Mouse (Mus musculus) CD4-positive, CD25-positive, alpha-beta regulatory T cell, adult 2 months (primary cell): Measurements from ENCODE around the gene Irak1.

Source experiments
- DNase-seq: peaks from one replicate; pipeline ENCODE4 v3.0.0-alpha.2; 2012; ENCODE audit warnings: low read depth, low spot score

Irak1 gene

DNA sequence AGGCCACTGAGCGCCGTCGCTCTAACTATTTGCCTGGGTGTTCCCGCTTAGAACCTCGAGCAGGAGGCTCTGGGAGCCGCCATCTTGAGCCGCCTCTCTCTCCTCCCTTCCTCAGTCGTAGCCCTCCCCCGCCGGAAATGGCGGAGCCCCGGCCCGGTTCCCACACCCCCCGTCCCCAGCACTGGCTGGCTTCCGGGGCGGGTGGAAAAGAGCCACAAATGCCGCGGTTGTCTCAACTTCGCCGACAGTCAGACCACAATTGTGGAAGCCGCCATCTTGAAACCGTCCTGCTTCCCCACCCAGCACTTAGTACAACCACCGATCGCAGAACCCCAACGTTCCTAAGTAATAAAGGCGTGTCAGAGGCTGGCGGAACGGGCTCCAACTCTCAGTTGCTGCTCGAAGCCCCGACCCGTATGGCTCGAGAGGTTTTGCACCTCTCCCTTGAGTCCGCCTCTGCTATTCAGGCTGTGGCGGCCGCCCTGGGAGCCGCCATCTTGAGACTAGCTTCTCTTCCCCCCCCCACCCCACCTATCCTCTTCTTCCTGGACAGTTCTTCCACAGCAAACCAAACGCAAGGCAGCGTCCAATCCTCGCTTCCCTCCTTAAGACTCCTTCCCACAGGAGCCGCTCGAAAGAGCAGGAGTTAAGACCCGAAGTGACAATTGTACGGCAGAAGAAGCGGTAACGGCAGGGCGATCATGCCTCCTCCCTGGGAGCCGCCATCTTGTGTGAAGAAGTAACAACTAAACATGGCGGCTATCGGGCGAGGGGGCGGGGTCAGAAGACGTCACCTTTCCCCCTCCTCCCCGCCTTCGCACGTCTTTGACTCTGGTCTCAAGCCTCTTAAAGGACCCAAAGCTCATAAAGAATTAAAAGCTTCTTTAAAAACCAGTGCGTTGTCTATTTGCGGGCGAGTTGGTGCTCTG is 57.2 kb downstream of the Irak1 start, which contains the start of gene Hcfc1:
Gene Hcfc1 (minus strand): TSS at position 110 of the 929 bp plus-strand sequence.
- DNase-seq, result peak; percentile 92

DNA sequence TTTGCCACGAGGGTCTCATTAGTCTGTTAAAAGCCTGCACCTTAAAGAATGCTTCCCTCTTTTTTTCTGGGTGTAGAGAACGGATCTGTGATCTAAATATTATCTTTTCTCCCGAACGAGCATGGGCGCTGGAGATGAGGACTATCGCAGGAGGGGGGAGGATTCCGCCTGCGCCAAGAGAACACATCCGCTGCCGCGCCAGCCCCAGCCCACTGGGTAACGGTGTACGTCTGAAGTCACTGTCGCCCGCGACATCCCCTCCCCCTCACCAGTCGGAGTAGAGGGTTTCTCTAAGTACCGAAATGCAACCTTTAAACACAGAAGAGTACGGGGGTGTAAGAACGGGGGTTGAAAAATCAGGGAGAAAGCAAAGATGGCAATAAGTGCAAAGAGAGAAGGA is 58.4 kb downstream of the Irak1 start:
- DNase-seq, result peak; percentile 84

DNA sequence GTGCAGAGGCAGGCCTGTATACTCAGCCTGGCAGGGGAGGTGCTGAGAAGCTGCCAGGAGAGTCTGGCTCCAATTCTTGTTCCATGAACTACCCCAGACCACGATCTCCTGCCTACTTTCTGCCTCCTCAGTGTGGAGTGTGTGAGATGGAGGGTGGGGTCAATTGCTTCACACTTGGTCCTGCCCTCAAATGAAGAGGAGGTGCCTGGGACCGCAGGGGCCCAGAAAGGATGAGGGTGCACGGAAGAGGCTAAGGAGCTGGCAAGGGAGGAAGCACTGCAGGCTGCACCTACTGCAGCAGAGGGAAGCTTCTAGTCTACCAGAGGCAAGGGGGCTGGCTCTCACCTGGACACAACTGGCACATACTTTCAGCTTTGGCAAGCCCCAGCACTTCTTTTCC is 59.4 kb downstream of the Irak1 start:
- peak; percentile 58 for DNase-seq
